Mouse (Mus musculus) telencephalon, adult 2 months (tissue): ENCODE results near the gene Ripor2.
"Not testable (repeated sequence)": the region's sequence is repeated elsewhere in the genome, so short reads cannot be mapped to it uniquely, and the experiment has no call there.

ENCODE experiments used
- DNase-seq: peaks from one replicate; pipeline ENCODE4 v3.0.0-alpha.2; 2011; ENCODE audit warnings: low read depth, low spot score

Gene Ripor2

DNA sequence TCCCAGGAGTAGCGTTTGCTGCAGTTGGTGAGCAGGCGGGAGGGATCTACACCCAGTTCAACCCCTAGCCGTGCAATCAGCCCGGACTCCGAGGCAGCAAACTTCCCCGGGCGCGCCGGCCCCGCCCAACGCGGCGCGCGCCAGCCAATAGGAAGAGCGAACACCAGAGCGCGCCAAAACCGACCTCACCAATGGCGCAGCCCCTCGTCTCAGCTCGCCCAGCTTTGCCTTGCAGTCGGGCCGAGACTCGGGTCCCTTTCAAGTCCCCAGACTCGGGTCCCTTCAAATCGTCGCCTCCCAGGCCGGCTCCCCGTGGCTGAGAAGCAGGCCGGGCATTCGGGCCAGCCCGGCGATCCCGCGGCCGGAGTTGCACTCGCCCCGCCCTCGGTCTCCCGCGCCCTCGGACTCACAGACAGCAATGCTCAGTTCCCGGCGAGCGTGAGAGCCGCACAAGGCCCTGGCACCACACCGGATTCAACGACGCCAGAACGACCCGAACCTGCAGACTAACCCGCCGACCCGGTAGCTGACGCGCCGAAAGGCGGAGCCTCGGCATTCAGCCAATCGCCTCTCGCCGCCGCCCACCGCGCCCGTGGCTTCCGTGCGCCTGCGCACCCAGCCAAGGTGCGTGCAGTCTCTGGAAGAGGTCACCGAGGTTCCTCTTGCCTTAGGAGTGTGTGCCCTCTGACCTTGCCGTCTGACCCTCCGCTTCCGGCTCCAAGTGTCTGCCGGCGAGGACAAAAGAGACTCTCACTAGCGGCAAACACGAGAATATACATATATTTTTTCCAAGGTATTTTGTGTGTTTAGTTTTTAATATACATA is 179.6 kb downstream of the Ripor2 start, which contains the start of gene Gmnn:
Gene Gmnn (minus strand): TSS at position 521 of the 825 bp plus-strand sequence.
- peak; percentile 40 for DNase-seq

DNA sequence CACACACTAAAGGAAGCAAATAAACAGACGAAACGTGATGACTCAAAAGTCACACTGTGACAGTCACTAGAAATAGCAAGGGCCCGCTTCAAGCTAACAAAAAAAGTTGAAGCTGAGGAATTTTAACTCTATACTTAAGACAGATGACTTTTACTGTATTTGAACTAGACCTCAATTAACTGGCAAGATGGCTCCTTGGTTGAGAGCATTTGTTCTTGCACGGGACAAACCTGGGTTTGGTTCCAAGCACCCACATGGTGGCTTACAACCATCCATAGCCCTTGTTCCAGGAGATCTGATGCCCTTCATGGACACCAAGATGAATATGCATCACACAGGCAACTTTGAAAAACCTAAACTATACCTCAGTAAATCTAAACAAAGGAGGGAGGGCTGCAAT is 180.3 kb downstream of the Ripor2 start:
- no peak for DNase-seq

DNA sequence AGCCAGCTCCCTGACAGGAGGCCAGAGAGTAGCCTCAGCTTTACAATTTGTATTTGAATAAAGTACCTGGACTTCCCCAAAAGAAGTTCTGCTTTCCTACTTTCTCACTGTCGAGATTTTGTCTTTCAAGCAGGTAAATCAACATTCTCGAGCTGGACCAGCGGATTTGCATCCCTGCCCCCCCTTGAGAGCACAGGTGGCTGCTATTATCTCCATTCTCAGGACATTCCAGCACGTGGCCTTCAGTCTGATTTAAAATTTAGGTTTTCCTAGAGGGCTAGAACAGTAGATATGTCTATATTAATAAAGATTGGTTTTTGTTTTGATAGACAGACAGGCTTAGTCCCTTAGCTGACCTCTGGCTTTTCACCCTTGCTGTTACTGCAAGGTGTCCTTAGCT is 185.8 kb downstream of the Ripor2 start:
- DNase-seq = not testable (repeated sequence)

DNA sequence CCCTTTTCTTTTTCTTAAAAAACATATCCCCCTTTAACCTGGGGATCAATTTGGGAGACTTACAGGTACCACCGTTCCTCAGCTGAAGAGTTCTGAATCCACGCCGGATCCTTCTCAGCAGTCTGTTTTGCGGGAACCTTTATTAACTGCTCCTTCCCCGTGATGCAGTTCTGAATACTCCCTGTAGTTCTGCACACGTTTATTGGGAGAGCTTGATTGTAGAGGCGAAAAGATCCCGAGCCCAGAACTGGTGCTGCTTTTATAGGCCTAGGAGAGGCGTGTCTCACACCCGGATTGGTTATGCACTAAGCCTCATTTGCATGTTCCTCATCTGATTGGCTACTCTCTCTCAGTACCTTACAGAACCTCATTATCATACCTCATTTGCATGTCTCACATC is 189.5 kb downstream of the Ripor2 start:
- not testable (repeated sequence) for DNase-seq

DNA sequence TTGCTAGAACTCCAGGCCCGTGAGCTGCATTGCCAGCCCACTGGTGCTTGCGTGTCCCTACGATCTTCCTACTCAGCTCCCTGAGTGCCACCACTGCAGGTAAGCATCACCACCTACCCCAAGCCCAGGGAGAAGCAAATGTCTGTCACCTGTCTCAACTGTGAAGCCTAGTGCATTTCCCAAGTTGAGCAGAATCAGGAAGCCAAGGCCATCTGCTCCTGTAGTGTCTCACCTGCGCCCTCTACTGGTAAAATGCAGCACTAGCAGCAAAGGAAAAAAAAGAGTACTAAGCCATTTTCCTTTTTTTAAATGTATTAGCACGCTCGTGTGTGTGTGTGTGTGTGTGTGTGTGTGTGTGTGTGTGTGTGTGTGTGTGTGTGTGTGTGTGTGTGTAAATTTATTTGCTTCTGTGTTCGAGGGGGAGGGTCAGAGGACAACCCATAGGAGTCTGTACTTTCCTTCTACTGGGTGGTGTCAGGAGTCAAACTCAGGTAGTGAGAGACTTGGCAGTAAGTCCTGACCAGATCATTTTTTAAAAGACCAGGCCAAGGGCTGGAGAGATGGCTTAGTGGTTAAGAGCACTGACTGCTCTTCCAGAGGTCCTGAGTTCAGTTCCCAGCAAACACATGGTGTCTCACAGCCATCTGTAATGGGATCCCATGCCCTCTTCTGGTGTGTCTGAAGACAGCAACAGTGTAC is 194.3 kb downstream of the Ripor2 start:
- no peak for DNase-seq

DNA sequence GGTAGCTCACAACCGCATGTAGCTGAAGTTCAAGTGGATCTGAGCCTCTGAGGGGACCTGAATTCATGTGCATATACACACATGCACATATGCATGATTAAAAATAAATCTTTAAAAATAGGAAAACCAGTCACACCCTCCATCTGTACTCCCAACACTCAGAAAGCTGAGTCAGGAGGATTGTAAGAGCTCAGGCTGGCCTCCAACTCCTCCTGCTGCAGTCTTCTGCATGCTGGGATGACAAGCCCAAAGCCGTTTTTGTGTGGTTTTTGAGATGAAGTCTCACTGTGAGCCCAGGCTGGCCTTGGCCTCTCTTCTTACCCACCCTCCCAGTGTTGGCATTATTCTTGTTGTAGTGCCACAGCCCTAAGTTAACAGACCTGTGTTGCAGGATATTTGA is 196.0 kb downstream of the Ripor2 start:
- DNase-seq = no peak

DNA sequence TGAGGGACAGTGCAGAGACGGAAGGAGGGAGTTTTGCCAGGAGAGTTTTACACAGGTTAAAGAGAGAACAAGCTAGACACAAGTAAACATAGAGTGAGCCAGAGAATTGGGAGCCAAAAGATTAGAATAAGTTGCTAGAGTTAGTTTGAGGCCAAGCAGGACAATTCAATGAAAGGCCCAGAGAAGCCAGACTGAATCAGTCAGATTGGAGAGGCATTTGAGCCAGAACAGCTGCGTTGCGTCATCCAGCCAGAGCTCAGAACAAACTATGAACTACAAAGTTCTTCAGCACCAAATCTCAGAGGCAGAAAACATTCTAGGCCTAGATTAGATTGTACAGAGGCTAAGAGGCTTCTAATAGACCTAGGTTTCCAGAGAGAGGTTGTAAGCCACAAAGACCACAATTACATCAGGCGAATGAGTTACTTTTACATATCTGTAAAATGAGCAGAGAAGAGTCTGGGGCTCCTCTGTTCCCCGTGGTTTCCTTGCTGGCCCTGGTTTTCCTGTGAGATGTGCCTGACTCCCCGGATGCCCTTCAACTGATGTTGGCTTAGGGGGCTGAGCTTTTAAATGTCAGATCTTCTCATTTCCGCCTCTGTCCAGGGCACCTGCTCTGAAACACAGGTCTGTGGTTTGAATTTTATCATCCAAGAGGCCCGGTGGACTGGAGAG is 196.9 kb downstream of the Ripor2 start:
- no peak for DNase-seq

DNA sequence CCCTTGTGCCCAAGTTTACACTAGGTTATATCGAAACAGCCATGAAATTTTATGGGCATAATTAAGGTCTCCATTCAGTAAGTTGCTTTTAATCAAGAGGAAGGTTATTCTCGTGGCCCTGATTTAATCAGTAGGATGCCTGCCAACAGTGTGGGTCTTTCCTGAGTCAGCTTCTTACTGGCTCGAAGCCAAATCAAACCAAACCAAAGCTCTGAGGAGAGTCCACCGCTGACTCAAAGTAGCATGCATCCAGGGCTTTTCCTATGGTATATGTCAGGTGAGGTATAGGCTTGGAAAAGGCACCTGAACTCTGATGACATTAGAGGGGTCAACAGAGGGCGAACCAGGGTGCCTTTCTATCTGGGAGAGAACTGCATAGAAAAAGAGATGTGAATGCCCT is 199.9 kb downstream of the Ripor2 start:
- no peak for DNase-seq
